Mouse (Mus musculus) heart, adult 2 months (tissue): ENCODE results near the gene Gucy2c. TPM values are rescaled to one million over a fixed set of nuclear protein-coding genes. Genes with fewer than 3 reads are reported as not detected.

Source experiments
- DNase-seq, 2 experiments: peaks; one replicate each; pipeline ENCODE4 v3.0.0; 2021
- H3K27ac ChIP-seq: fragments of 200-600 bp; 2 replicates; pipeline ENCODE4 v1.8.1; 2022
- H3K27me3 ChIP-seq: fragments of 200-500 bp; 2 replicates; pipeline ENCODE4 v1.6.1; 2012; ENCODE audit warnings: mild to moderate bottlenecking, low read length, inconsistent platforms, mixed read lengths; ENCODE audit not compliant: control insufficient read depth, insufficient read depth
- H3K36me3 ChIP-seq: fragments of 200-500 bp; 2 replicates; pipeline ENCODE4 v1.6.1; 2012; ENCODE audit warnings: low read length, inconsistent platforms; ENCODE audit not compliant: control insufficient read depth, insufficient read depth
- H3K4me1 ChIP-seq: fragments of 200-500 bp; 2 replicates; pipeline ENCODE4 v1.6.1; 2011; ENCODE audit warnings: low read length; ENCODE audit not compliant: control insufficient read depth, insufficient read depth
- H3K4me3 ChIP-seq: fragments of 200-600 bp; 2 replicates; pipeline ENCODE4 v1.8.1; 2022
- H3K79me2 ChIP-seq: fragments of 200-500 bp; replicated peaks from 2 replicates; pipeline ENCODE4 v1.6.1; 2012; ENCODE audit warnings: mild to moderate bottlenecking, inconsistent platforms, low read length, moderate library complexity, mixed read lengths; ENCODE audit not compliant: control insufficient read depth, insufficient read depth
- H3K9ac ChIP-seq: fragments of 200-500 bp; 2 replicates; pipeline ENCODE4 v1.6.1; 2012; ENCODE audit warnings: low read depth, mild to moderate bottlenecking, control low read depth, inconsistent platforms, low read length, mixed read lengths
- CTCF ChIP-seq: fragments of 200-600 bp; IDR thresholded peaks from 2 replicates; pipeline ENCODE4 v1.8.1; 2022; ENCODE audit warnings: antibody characterized with exemption, mild to moderate bottlenecking, moderate library complexity
- EP300 ChIP-seq: fragments of 200-500 bp; IDR thresholded peaks from 2 replicates; pipeline ENCODE4 v1.6.1; 2011; ENCODE audit warnings: low read depth, low read length, control low read depth; ENCODE audit not compliant: insufficient read depth
- POLR2A ChIP-seq: fragments of 200-500 bp; IDR thresholded peaks from 2 replicates; pipeline ENCODE4 v1.6.1; 2011; ENCODE audit warnings: mild to moderate bottlenecking, low read depth, low read length, control low read depth; ENCODE audit not compliant: insufficient read depth
- WGBS: fragments of 180-500 bp; shearing (Covaris S2); methylation state at CpG from one replicate; pipeline ENCODE4 v1.1.7; 2018; 5-methylcytosine and 5-hydroxymethylcytosine counted together
- intact Hi-C: fragments of 180-260 bp; cut with DNase I; formaldehyde crosslinking; loops from one replicate; pipeline ENCODE4 v1.15.1; 2025
- polyA plus RNA-seq: library from polyadenylated mRNA; depleted of rRNA; stranded (reverse); fragments of >200 nt; gene quantifications from 2 replicates; pipeline ENCODE4 v1.2.3, GENCODE M21; 2012
- total RNA-seq, 2 experiments: library from RNA; stranded (reverse); gene quantifications; 2 replicates each; pipeline ENCODE4 v1.2.3; 2021

The Gucy2c gene
- total and polyA plus RNA-seq, 3 experiments, result not detected

DNA sequence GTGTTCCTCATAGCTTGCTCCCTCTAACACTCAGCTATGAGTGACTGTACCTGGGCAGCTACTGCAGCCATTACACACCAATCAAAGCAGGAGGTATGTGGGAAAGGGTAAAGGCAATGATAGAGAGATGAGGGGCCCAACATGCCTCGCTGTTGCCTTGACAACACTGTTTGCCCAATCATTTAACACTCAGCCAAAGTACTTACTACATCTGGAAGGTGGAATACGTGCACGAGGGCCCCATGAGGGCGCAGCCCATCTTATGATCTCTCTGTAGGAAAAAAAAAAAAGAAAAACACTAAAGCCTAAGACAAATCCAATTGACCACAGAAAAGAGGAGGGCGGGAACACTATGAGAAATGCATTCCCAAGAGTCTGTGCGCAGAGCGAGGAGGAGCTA is 11.7 kb downstream of the Gucy2c start:
- 82% methylated on average over 7 of the region's 7 CpGs for WGBS
- H3K27me3 ChIP-seq, result no peaks in the 10 kb centered on the region
- intact Hi-C loops, result no loop called here
- DNase-seq, result no peak
- H3K36me3 ChIP-seq, result no peaks in the 10 kb centered on the region
- H3K27ac ChIP-seq, result no peak overlapping the region
- H3K79me2 ChIP-seq, result no peaks in the 10 kb centered on the region
- no peak overlapping the region for H3K4me3 ChIP-seq
- H3K9ac ChIP-seq, result no peak overlapping the region
- no peaks in the 10 kb centered on the region for H3K4me1 ChIP-seq
- TF ChIP-seq POLR2A, result no peak

DNA sequence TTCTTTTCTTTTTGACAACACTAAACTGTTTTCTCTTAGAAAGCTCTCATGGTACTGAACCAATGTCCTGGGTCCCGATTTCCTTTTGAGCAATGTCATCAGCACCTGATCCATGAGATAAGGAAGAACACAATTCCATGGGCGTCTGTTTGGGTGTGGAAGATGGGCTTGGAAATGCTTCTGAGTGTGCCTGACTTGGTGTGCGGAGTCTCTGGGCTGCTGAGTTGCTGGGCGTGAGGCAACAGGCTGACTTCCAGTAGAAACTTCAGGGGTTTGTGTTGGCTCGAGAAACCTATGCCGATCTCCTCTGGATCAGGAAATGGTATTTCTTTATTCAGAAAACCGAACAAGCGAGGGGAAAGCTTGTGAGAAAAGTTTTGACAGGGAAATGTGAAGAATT is 12.4 kb downstream of the Gucy2c start:
- Histone ChIP-seq H3K36me3 (no peaks in the 10 kb centered on the region), H3K9ac (no peak overlapping the region), H3K79me2 (no peaks in the 10 kb centered on the region), H3K4me1 (no peaks in the 10 kb centered on the region), H3K4me3 (no peak overlapping the region), H3K27ac (no peak overlapping the region), H3K27me3 (no peaks in the 10 kb centered on the region)
- TF ChIP-seq EP300 (no peak), CTCF (no peak), POLR2A (no peak)
- DNase-seq, result no peak
- intact Hi-C loops, result no loop called here
- 55% methylated on average over 8 of the region's 8 CpGs for WGBS

DNA sequence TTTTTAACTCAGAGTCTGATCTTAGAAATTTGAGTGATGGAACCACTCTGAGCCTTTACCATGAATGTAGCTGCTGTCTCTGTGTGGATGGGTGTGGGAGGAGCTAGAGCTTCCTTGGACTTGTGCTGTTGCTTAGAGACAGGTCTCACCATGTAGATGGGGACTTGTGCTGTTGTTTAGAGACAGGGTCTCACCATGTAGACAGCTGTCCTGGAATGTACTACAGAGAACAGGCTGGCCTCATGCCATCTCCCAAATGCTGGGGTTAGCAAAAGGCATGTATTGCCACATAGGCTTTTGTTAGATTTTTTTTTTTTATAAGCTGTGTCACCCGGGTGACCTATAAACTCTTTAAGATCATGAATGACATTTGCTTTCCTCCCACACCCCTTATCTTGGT is 17.7 kb downstream of the Gucy2c start:
- no peaks in the 10 kb centered on the region for H3K4me1 ChIP-seq
- H3K9ac ChIP-seq, result no peak overlapping the region
- 14% methylated on average over 1 of the region's 1 CpGs for WGBS
- no peak overlapping the region for H3K4me3 ChIP-seq
- no peaks in the 10 kb centered on the region for H3K27me3 ChIP-seq
- intact Hi-C loops, result no loop called here
- no peaks in the 10 kb centered on the region for H3K36me3 ChIP-seq
- no peaks in the 10 kb centered on the region for H3K79me2 ChIP-seq
- DNase-seq, result no peak
- H3K27ac ChIP-seq, result no peak overlapping the region
- TF ChIP-seq CTCF (no peak), EP300 (no peak), POLR2A (no peak)

DNA sequence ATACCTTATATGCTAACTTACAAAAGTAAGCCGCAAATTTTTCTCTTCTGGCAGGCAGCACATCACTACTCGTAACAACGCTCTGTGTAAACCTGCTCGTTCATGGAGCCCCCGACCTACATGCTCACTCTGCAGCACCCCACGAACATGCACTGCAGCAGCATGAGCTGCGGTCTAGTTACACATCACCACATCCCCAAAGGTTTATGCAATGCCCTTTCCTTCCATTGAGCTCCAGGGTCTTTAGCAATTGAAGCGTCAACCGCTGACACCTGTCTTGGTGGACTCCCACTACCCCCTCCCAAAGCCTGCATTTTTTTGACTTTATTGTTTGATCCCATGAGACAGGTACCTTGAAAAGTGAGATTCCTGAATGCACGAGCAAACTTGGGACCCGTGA is 31.0 kb downstream of the Gucy2c start:
- Histone ChIP-seq H3K4me1 (no peaks in the 10 kb centered on the region), H3K4me3 (no peak overlapping the region), H3K9ac (no peak overlapping the region), H3K36me3 (no peaks in the 10 kb centered on the region), H3K79me2 (no peaks in the 10 kb centered on the region), H3K27ac (no peak overlapping the region), H3K27me3 (no peaks in the 10 kb centered on the region)
- intact Hi-C loops, result no loop called here
- TF ChIP-seq POLR2A (no peak), CTCF (no peak), EP300 (no peak)
- no peak for DNase-seq
- WGBS, result 82% methylated on average over 11 of the region's 11 CpGs

DNA sequence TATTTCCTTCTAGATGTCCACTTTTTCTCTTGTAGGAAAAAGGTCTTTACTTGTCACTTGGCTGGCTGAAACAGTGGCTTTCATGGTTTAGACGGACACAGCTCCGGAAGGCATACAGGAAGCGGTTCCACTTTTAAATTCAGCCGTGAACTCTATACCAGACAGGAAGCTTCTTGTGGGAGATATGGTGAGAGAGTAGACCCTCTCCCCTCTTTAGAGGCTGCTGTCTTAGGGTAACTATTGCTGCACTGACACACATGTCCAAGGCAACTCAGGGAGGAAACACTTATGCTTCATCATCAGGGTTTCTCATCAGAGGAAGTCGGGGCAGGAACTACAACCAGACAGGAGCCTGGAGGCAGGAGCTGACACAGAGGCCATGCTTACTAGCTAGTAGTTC is 36.0 kb downstream of the Gucy2c start:
- no peaks in the 10 kb centered on the region for H3K79me2 ChIP-seq
- TF ChIP-seq CTCF, result no peak
- no peak for TF ChIP-seq EP300
- no peak for TF ChIP-seq POLR2A
- H3K4me3 ChIP-seq, result no peak overlapping the region
- no peak for DNase-seq
- H3K9ac ChIP-seq, result no peak overlapping the region
- H3K4me1 ChIP-seq, result peaks cover 1% of the 10 kb centered on the region; the same call in 1 of the 2 replicates
- no peak overlapping the region for H3K27ac ChIP-seq
- WGBS, result 41% methylated on average over 5 of the region's 5 CpGs
- H3K27me3 ChIP-seq, result no peaks in the 10 kb centered on the region
- intact Hi-C loops, result no loop called here
- H3K36me3 ChIP-seq, result no peaks in the 10 kb centered on the region

DNA sequence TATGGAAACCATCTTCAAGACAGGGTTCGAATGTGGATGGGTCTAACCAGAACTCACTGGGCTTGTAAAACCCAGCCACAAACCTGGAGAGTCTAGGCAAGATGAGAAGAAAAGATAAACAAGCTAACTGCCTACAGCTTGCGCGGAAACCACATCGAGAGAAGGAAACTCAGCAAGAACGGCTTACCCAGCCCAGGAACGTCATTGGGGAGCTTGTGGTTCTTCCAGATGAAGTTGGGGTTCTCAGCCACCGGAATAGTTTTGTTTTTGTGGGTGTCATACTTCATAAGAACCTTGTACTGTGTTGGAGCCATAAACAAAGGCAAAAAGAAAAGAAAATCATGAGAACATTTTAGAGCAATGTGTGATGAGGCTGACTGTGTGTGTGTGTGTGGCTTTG is 37.8 kb downstream of the Gucy2c start:
- no peak for TF ChIP-seq CTCF
- no peak for TF ChIP-seq EP300
- TF ChIP-seq POLR2A, result no peak
- H3K27me3 ChIP-seq, result no peaks in the 10 kb centered on the region
- intact Hi-C loops, result loop anchor here (1.0 to 5.0 kb wide), 4 partner anchors 101 to 321 kb away; no protein-coding TSS in a partner anchor
- H3K4me1 ChIP-seq, result peaks cover 1% of the 10 kb centered on the region; the same call in 1 of the 2 replicates
- H3K79me2 ChIP-seq, result no peaks in the 10 kb centered on the region
- 68% methylated on average over 7 of the region's 7 CpGs for WGBS
- DNase-seq, result no peak
- no peak overlapping the region for H3K9ac ChIP-seq
- H3K4me3 ChIP-seq, result no peak overlapping the region
- no peaks in the 10 kb centered on the region for H3K36me3 ChIP-seq
- no peak overlapping the region for H3K27ac ChIP-seq
